Mouse (Mus musculus) heart, embryonic 13.5 days (tissue): Measurements from ENCODE around the gene Sphkap. TPM values are rescaled to one million over a fixed set of nuclear protein-coding genes. Genes with fewer than 3 reads are reported as not detected.

ENCODE experiments used
- ATAC-seq: fragments of 200-750 bp; cut with Nextera tagmentation; 2 replicates; pipeline ENCODE4 v1.8.0; 2017; ENCODE audit warnings: moderate TSS enrichment; ENCODE audit not compliant: insufficient number of reproducible peaks, low FRiP score, low TSS enrichment; ENCODE audit errors: extremely low read depth
- H3K27ac ChIP-seq: fragments of 300-500 bp; sonication (generic); replicated peaks from 2 replicates; pipeline ENCODE4 v1.5.1; 2015; ENCODE audit warnings: moderate library complexity, mild to moderate bottlenecking, inconsistent platforms
- H3K27me3 ChIP-seq: fragments of 300-500 bp; sonication (generic); replicated peaks from 2 replicates; pipeline ENCODE4 v1.6.1; 2015; ENCODE audit warnings: mild to moderate bottlenecking, inconsistent platforms
- H3K36me3 ChIP-seq: fragments of 300-500 bp; sonication (generic); 2 replicates; pipeline ENCODE4 v1.6.1; 2015; ENCODE audit warnings: mild to moderate bottlenecking, inconsistent platforms
- H3K4me1 ChIP-seq: fragments of 300-500 bp; sonication (generic); 2 replicates; pipeline ENCODE4 v1.6.1; 2015; ENCODE audit warnings: inconsistent platforms
- H3K4me2 ChIP-seq: fragments of 300-500 bp; sonication (generic); 2 replicates; pipeline ENCODE4 v1.6.1; 2015; ENCODE audit warnings: inconsistent platforms, mild to moderate bottlenecking, moderate library complexity
- H3K4me3 ChIP-seq: fragments of 300-500 bp; sonication (generic); 2 replicates; pipeline ENCODE4 v1.5.1; 2015; ENCODE audit warnings: moderate library complexity, mild to moderate bottlenecking, inconsistent platforms
- H3K9ac ChIP-seq: fragments of 300-500 bp; sonication (generic); 2 replicates; pipeline ENCODE4 v1.6.1; 2015; ENCODE audit warnings: inconsistent platforms, mild to moderate bottlenecking, moderate library complexity
- H3K9me3 ChIP-seq: fragments of 300-500 bp; sonication (generic); 2 replicates; pipeline ENCODE4 v1.6.1; 2016; ENCODE audit warnings: inconsistent platforms
- WGBS: fragments of 180-500 bp; shearing (Covaris S2); methylation state at CpG from one replicate; pipeline ENCODE4 v1.1.7; 2015; ENCODE audit warnings: mixed read lengths; 5-methylcytosine and 5-hydroxymethylcytosine counted together
- polyA plus RNA-seq: library from polyadenylated mRNA; unstranded; fragments of >200 nt; fragmentation: Nextera tagmentation; extraction: Ambion mirVana; gene quantifications from 2 replicates; pipeline ENCODE4 v1.2.1, GENCODE M21; 2015

Sphkap gene
- 11.6 and 12.0 TPM in 2 replicates for polyA plus RNA-seq

DNA sequence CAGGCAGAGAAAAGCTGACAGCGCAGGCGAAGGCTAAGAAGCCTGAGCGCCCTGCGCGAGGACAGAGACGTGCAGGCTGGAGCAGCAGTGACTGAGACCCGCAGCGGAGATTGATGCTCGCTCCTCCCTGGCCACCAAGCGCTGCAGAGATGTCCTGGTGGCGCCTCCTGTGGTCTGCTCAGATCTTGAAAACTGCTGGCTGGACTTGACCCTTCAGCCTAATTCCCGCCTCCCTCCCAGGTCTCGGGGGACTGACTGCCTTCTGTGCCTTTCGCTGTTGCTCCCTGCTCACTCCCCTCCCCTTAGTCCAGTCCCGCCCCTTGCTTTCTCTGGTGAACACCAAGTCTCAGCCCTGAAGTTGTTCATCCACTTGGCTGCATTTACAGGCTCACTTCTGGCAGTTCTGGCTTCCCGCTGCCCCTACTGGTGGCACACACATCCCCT lies at the start of gene Sphkap:
Gene Sphkap (minus strand): TSS at position 180 of the 444 bp plus-strand sequence.
- peak within 1 kb of the TSS; percentile 79 for H3K4me2 ChIP-seq
- H3K36me3 ChIP-seq: no peaks in the 10 kb centered on the region
- peak within 1 kb of the TSS; percentile 83 for H3K9ac ChIP-seq
- no peaks in the 10 kb centered on the region for H3K27me3 ChIP-seq
- under 1% methylated on average over 16 of the region's 16 CpGs for WGBS
- H3K4me1 ChIP-seq: peaks cover 4% of the 10 kb centered on the region; the same call in 1 of the 2 replicates
- peak; percentile 75; the same call in 1 of the 2 replicates for ATAC-seq
- H3K4me3 ChIP-seq: peak within 1 kb of the TSS; percentile 70
- H3K27ac ChIP-seq: peak within 1 kb of the TSS; percentile 66
- H3K9me3 ChIP-seq: no peaks in the 10 kb centered on the region

GRCm38 (mm10) chr1:83451291-83451690 lies 43.3 kb upstream of the Sphkap start:
- no peak overlapping the region for H3K27ac ChIP-seq
- no peaks in the 10 kb centered on the region for H3K27me3 ChIP-seq
- no peaks in the 10 kb centered on the region for H3K9me3 ChIP-seq
- H3K4me3 ChIP-seq: no peak overlapping the region
- H3K36me3 ChIP-seq: no peaks in the 10 kb centered on the region
- no peak overlapping the region for H3K9ac ChIP-seq
- 33% methylated on average over 5 of the region's 5 CpGs for WGBS
- H3K4me2 ChIP-seq: no peak overlapping the region
- H3K4me1 ChIP-seq: peaks cover 14% of the 10 kb centered on the region; the same call in 1 of the 2 replicates
- no peak for ATAC-seq

GRCm38 (mm10) chr1:83440422-83440821 lies 32.4 kb upstream of the Sphkap start:
- H3K36me3 ChIP-seq: no peaks in the 10 kb centered on the region
- 59% methylated on average over 2 of the region's 2 CpGs for WGBS
- peak overlapping the region; percentile 24; the same call in 1 of the 2 replicates for H3K27ac ChIP-seq
- no peaks in the 10 kb centered on the region for H3K9me3 ChIP-seq
- no peaks in the 10 kb centered on the region for H3K27me3 ChIP-seq
- ATAC-seq: no peak
- peaks cover 11% of the 10 kb centered on the region for H3K4me1 ChIP-seq
- no peak overlapping the region for H3K4me3 ChIP-seq
- no peak overlapping the region for H3K9ac ChIP-seq
- H3K4me2 ChIP-seq: no peak overlapping the region

DNA sequence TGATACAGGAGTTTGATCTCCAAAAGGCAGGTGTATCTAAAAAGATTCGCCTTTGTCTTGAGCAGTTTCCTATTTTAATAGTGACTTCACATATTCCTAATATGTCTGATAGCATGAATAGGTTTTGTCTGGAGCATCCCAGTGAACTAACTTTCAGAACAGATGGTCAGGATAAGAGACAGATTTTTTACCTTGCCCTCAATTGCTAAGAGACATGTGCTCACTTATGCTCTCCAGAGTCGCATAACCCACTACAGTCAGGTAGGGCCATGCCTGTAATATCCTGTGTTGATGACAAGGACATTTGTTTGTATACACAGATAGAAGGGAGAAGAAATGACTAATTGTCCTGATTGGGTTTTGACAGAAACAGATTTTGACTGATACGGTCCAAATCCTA lies 25.9 kb upstream of the Sphkap start:
- no peaks in the 10 kb centered on the region for H3K9me3 ChIP-seq
- H3K4me3 ChIP-seq: no peak overlapping the region
- H3K4me1 ChIP-seq: no peaks in the 10 kb centered on the region
- no peaks in the 10 kb centered on the region for H3K27me3 ChIP-seq
- no peak overlapping the region for H3K9ac ChIP-seq
- H3K27ac ChIP-seq: no peak overlapping the region
- 91% methylated on average over 3 of the region's 3 CpGs for WGBS
- no peak overlapping the region for H3K4me2 ChIP-seq
- H3K36me3 ChIP-seq: no peaks in the 10 kb centered on the region
- no peak for ATAC-seq

- H3K36me3 ChIP-seq: no peaks in the 10 kb centered on the region
- H3K4me2 ChIP-seq: no peak overlapping the region
- H3K4me1 ChIP-seq: no peaks in the 10 kb centered on the region
- no peak overlapping the region for H3K4me3 ChIP-seq
- no peak for ATAC-seq
- no peak overlapping the region for H3K27ac ChIP-seq
- no peak overlapping the region for H3K9ac ChIP-seq
- no peaks in the 10 kb centered on the region for H3K27me3 ChIP-seq
- H3K9me3 ChIP-seq: no peaks in the 10 kb centered on the region
These were observed 21.9 kb upstream of the Sphkap start for GRCm38 (mm10) chr1:83429866-83430265.

GRCm38 (mm10) chr1:83407616-83408015 lies 384 bp downstream of the Sphkap start:
- no peaks in the 10 kb centered on the region for H3K27me3 ChIP-seq
- 0 out of 2 replicates have a peak, but pooled peaks have one; percentile 20 for ATAC-seq
- H3K9me3 ChIP-seq: no peaks in the 10 kb centered on the region
- peak overlapping the region; percentile 66 for H3K27ac ChIP-seq
- H3K4me1 ChIP-seq: peaks cover 4% of the 10 kb centered on the region; the same call in 1 of the 2 replicates
- no peaks in the 10 kb centered on the region for H3K36me3 ChIP-seq
- H3K9ac ChIP-seq: peak overlapping the region; percentile 83
- peak overlapping the region; percentile 70 for H3K4me3 ChIP-seq
- 2% methylated on average over 11 of the region's 11 CpGs for WGBS
- H3K4me2 ChIP-seq: peak overlapping the region; percentile 79

- peak overlapping the region; percentile 70 for H3K4me3 ChIP-seq
- no peaks in the 10 kb centered on the region for H3K9me3 ChIP-seq
- peak overlapping the region; percentile 79 for H3K4me2 ChIP-seq
- 4% methylated on average over 8 of the region's 8 CpGs for WGBS
- peak overlapping the region; percentile 83 for H3K9ac ChIP-seq
- no peak for ATAC-seq
- peak overlapping the region; percentile 66 for H3K27ac ChIP-seq
- H3K4me1 ChIP-seq: peaks cover 4% of the 10 kb centered on the region; the same call in 1 of the 2 replicates
- no peaks in the 10 kb centered on the region for H3K27me3 ChIP-seq
- no peaks in the 10 kb centered on the region for H3K36me3 ChIP-seq
These were observed 984 bp downstream of the Sphkap start for GRCm38 (mm10) chr1:83406882-83407549.

GRCm38 (mm10) chr1:83401079-83401478 lies 6.9 kb downstream of the Sphkap start:
- H3K36me3 ChIP-seq: no peaks in the 10 kb centered on the region
- 84% methylated on average over 1 of the region's 1 CpGs for WGBS
- H3K4me3 ChIP-seq: no peak overlapping the region
- no peaks in the 10 kb centered on the region for H3K27me3 ChIP-seq
- ATAC-seq: no peak
- no peaks in the 10 kb centered on the region for H3K4me1 ChIP-seq
- H3K27ac ChIP-seq: no peak overlapping the region
- no peak overlapping the region for H3K9ac ChIP-seq
- H3K4me2 ChIP-seq: no peak overlapping the region
- no peaks in the 10 kb centered on the region for H3K9me3 ChIP-seq

- Histone ChIP-seq H3K36me3 (no peaks in the 10 kb centered on the region), H3K9me3 (no peaks in the 10 kb centered on the region), H3K9ac (no peak overlapping the region), H3K27me3 (no peaks in the 10 kb centered on the region), H3K27ac (no peak overlapping the region), H3K4me1 (peaks cover 9% of the 10 kb centered on the region), H3K4me3 (no peak overlapping the region), H3K4me2 (no peak overlapping the region)
- 84% methylated on average over 2 of the region's 2 CpGs for WGBS
- no peak for ATAC-seq
These were observed 11.7 kb downstream of the Sphkap start for GRCm38 (mm10) chr1:83396284-83396683.

- no peak overlapping the region for H3K4me3 ChIP-seq
- no peak for ATAC-seq
- no peak overlapping the region for H3K4me2 ChIP-seq
- peaks cover 9% of the 10 kb centered on the region for H3K4me1 ChIP-seq
- H3K27ac ChIP-seq: no peak overlapping the region
- 44% methylated on average over 5 of the region's 5 CpGs for WGBS
- H3K36me3 ChIP-seq: no peaks in the 10 kb centered on the region
- H3K9me3 ChIP-seq: no peaks in the 10 kb centered on the region
- no peak overlapping the region for H3K9ac ChIP-seq
- H3K27me3 ChIP-seq: no peaks in the 10 kb centered on the region
These were observed 12.4 kb downstream of the Sphkap start for GRCm38 (mm10) chr1:83395559-83395958.

DNA sequence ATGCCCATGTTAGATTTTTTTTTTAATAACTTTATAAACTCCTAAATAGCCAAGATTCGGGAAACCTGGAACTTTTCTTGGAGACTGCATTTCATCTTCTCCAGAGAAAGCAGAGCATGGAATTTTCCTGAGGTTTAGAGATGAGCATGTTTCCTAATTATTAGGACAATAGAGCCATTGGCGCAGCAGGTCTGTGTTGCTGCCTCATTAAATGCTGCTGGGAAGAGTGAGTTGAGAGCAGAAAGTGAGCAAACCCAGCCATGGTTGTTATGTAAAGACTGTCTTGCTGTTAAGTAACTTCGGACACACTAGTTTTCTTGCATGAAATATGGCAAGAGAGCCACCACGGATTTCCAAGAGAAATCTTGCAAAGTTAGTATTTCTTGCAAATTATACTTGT lies 18.6 kb downstream of the Sphkap start:
- H3K36me3 ChIP-seq: no peaks in the 10 kb centered on the region
- no peak overlapping the region for H3K9ac ChIP-seq
- H3K4me1 ChIP-seq: peaks cover 15% of the 10 kb centered on the region

GRCm38 (mm10) chr1:83377404-83377803 lies 30.6 kb downstream of the Sphkap start:
- no peaks in the 10 kb centered on the region for H3K36me3 ChIP-seq
- ATAC-seq: no peak
- H3K4me2 ChIP-seq: no peak overlapping the region
- H3K4me1 ChIP-seq: peaks cover 14% of the 10 kb centered on the region
- WGBS: 67% methylated on average over 1 of the region's 1 CpGs
- peak overlapping the region; percentile 45 for H3K27ac ChIP-seq
- H3K27me3 ChIP-seq: no peaks in the 10 kb centered on the region
- no peak overlapping the region for H3K4me3 ChIP-seq
- no peaks in the 10 kb centered on the region for H3K9me3 ChIP-seq
- no peak overlapping the region for H3K9ac ChIP-seq

More for the DNA sequence above, 18.6 kb downstream of the Sphkap start:
- H3K27ac ChIP-seq: no peak overlapping the region
- no peaks in the 10 kb centered on the region for H3K9me3 ChIP-seq
- no peak overlapping the region for H3K4me2 ChIP-seq
- 80% methylated on average over 4 of the region's 4 CpGs for WGBS
- H3K4me3 ChIP-seq: no peak overlapping the region
- no peaks in the 10 kb centered on the region for H3K27me3 ChIP-seq
- ATAC-seq: no peak
